Mouse (Mus musculus): Measurements from ENCODE around the gene Akirin2.
"Not testable (repeated sequence)": the region's sequence is repeated elsewhere in the genome, so short reads cannot be mapped to it uniquely, and the experiment has no call there.

Gene Akirin2

GRCm38 (mm10) chr4:34550748-34551097 lies at the start of gene Akirin2:
Gene Akirin2 (plus strand): TSS chr4:34550937.
- DNase-seq (ENCODE audit: low spot score in 2 of 2) = no peak

DNA sequence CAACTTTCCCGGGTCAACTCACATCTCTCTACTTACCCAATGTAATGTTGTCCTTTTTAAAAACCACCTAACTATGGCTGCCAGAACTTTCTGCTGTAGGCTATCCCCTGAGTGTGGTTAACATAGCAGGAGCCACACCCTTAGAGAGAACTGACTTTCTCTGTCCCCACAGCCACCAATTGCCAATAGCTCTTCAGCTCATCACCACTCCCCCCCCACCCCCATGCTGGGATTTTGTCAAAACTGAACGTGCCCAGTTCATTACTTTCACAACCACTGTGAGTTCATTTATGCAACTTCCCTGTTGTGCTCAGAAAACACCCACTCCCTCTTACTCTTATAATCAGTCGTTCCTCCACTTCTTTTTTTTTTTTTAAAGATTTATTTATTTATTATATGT lies 40.4 kb upstream of the Akirin2 start:
- DNase-seq (ENCODE audit: low spot score in 2 of 2) = no peak

DNA sequence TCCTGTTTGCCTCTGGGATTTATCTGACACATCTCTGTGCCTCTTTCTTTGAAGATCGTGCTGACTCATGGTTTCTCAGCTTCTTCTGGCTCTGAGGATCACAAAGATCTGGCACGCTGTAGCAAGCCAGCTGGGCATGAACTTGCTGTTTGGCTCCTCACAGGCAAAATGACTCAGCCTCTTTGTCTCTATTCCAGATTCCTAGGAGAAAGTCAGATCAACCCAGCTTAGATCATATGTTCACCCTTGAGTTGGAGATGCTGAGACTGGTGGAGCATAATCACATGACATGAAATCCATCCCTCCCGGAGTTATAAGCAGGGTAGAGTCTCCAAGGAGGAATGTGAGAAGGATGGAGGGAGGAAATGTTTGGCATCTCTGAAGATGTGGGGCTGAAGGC lies 27.9 kb upstream of the Akirin2 start:
- no peak for DNase-seq (ENCODE audit: low spot score in 2 of 2)

GRCm38 (mm10) chr4:34523586-34523985 lies 27.2 kb upstream of the Akirin2 start:
- DNase-seq (ENCODE audit: low spot score in 2 of 2) = no peak

DNA sequence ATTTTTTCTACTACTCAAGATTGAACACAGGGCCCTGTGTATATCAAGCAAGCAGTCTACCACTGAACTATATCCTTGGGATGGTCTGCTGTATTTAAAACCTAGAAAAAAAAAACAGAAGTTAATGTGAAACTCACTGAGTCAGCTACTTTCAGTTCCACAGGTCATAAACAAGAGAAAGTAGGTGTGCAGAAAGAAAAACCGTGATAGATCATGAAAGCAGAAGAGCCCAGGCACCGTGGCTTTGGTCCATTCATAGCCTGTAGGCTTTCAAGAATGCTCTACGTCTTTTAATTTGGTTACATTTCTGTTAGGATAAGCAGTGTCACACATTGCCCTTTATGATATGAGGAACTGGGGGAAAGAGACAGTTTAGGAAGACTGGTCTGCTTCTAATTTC lies 24.0 kb upstream of the Akirin2 start:
- DNase-seq (ENCODE audit: low spot score in 2 of 2) = no peak

DNA sequence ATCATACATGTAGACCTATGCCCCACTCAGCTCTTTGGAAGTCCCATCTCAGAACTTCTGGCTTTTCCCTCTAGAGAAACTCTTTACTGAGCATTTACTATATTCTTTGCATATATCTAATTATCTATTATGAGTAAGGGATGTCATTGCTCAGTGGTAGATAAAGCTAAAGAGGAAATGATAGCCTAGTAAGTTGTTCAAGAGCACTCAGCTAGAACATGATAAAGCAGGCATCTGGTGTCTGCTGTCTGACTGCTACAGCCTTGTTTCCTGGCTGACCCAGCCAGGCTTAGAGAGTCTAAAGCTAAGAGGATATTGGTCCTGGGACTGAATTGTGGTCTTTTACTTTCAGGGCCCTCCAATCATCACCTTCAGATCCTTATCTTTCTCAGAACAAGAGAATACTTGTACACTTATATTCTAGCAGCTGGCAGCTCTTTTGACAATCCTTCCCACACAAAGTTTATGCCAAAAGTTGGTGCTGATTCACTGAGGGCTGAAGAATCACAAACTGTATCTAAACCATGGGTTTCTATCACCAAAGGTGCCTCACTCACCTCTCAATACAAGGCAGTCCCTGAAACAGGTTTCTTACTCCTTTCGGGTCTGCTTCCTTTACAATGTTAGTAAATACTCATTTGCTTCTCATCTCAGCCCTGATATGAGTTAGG lies 22.2 kb upstream of the Akirin2 start:
- DNase-seq (ENCODE audit: low spot score in 2 of 2) = no peak

DNA sequence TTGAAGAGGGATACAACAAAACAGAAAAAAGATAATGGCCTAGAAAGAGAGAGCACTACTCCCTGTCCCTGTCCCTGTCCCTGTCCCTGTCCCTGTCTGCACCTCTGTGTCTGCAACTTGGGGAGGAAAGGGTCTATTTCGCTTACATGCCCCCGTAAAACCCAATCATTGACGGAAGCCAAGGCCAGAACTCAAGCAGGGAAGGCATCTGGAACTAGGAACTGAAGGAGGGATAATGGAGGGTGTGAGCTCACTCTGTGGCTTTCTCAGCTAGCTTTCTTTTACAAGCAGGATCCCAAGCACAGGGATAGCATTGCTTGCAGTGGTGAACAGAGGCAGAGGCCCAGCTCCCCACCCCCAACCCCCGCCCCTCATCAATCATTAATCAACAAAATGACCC lies 21.4 kb upstream of the Akirin2 start:
- DNase-seq (ENCODE audit: low spot score in 2 of 2) = no peak

GRCm38 (mm10) chr4:34529941-34530340 lies 20.8 kb upstream of the Akirin2 start:
- DNase-seq (ENCODE audit: low spot score in 2 of 2) = no peak

DNA sequence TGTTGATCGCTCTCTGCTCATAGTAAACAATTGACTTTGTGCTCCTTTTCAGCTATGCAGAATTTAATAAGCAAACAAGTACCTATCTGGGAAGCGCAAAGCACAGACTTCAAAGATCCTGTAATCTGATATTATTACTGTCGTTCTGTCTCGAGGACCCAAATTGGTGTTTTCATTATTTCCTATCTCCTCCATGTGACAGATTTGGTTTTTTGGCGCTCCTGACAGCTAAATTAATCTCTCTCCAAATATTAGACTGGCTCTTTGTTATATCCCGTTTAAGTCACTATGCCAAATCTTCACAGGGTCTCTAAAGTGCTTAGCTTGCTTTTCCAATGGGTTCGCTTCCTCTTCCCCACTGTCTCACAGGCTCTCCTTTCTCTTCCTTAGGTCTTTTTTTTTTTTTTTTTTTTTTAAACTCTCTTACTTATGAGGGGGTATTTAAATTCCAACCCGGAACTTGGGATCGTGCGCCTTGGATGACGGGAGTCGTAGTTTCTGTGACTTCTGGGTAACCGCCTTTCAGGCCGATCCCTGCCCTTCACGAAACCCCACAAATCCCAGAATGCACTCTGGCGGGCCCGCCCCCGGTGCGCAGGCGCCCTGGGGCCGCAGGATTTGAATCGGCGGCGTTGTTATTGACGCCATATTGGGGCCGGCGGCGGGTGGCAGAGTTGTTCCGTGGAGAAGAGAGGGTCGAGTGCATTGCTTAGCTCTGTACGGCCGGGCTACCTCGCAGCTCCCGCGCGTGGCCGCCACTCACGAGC lies 573 bp upstream of the Akirin2 start:
- peak; percentile 93 to 96 for DNase-seq (ENCODE audit: low spot score in 2 of 2)

DNA sequence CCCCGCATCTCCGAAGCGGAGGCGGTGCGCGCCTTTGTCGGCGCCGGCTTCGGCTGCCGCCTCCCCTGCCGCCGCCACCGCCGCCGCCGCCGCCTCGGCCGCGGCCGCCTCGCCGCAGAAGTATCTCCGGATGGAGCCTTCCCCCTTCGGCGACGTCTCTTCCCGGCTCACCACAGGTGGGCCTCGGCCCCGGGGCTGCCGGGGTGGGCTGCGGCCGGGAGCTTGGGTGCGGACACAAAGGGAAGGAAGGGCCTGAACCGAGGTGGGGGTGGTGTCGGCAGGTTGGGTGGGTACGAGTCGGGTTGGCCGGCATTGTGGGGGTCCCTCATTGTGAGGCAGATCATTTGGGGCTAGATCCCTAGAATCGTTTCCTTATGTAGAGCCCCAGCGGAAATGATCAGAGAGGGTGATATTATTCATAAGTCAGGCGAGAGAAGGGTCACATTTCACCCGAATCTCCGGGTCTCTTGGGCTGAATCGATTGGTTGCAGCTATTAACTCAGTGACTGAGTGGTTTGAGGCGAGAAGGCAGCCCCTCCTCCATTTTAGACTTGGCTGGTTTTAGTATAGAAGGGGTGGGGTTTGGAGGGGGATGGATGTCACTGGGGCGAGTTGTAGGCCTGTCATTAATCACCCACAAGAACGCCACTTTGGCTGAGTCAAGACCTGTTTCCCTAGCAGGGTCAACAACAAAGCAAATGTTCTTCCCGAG lies 517 bp downstream of the Akirin2 start:
- peak in 1 of 2 experiments; percentile 18 for DNase-seq (ENCODE audit: low spot score in 2 of 2)

DNA sequence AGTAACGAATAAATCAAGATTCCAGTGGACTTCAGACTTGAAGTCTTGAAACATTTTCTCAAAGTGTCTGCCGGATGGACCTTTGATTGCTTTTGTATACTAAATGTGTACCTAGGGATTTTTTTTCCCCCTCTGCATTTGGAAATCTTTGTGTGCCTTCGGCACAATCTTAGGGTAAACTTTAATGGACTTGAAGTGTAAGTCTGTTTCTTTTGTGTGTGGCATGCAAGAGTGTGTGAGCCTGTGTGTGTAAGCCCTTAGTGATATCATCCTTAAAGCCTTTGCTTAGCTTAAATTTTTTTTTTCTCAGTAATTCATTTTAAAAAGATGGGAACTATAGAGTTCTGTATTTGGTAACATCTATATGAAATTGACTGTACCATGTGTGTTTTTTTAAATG lies 1.2 kb downstream of the Akirin2 start:
- DNase-seq (ENCODE audit: low spot score in 2 of 2) = no peak

- DNase-seq (ENCODE audit: low spot score in 2 of 2) = no peak
These were observed 3.9 kb downstream of the Akirin2 start for GRCm38 (mm10) chr4:34554596-34554995.

DNA sequence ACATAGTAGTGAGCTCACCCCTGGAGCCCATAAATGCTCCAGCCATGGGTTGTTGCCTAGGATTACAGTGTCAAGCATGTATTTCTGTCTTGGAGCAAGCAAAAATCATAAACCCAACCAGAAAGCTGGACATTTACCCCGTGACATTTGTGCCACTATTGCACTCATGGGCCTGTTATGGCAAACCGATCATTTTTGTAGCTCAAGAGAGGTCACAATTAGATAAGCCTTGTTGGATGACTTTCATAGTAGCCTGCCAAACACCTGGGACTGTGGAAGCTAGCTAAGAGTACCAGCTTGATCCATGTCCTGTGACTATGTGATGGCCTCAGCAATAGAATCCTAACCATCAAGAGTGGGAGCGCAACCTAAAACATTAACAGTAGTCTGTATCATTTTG lies 4.9 kb downstream of the Akirin2 start:
- no peak for DNase-seq (ENCODE audit: low spot score in 2 of 2)

- DNase-seq (ENCODE audit: low spot score in 2 of 2) = no peak
These were observed 5.4 kb downstream of the Akirin2 start for GRCm38 (mm10) chr4:34556183-34556582.

DNA sequence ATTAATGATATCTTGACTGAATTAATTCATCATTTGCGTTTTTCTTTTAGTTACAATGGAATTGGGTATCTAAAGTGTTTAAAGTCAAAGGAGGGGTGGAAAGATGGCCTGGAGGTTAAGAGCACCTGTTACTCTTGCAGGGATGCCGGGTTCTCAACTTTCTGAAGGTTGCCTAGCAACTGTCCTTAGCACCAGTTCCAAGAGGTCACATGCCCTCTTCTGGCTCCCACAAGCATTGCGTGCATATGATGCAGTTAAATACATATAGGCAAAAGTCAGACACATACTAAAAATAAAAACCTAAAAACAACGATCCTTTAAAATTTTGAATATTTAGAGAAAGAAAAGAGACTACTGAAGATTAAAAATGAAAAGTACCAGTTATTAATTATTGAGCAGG lies 10.2 kb downstream of the Akirin2 start:
- DNase-seq (ENCODE audit: low spot score in 2 of 2) = no peak

GRCm38 (mm10) chr4:34566226-34566625 lies 15.5 kb downstream of the Akirin2 start:
- DNase-seq (ENCODE audit: low spot score in 2 of 2) = no peak

DNA sequence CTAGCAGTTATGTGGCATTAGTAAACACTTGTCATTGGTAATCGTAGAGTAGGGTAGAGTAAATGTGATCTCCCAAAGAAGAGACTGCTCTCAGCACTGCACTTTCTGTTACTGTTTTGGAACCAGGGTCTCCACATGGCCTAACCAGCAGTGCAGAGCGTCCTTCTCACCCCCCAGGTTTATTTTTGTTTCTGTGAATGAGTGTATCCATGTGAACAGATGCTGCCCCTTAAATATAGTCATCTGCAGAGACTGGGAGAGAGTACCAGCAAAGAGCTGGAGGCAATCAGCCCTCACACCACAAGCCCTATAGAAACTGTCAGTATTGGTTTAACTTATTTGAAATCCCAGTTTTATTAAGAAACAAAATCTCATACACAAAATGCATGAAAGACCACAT lies 22.1 kb downstream of the Akirin2 start:
- no peak for DNase-seq (ENCODE audit: low spot score in 2 of 2)

DNA sequence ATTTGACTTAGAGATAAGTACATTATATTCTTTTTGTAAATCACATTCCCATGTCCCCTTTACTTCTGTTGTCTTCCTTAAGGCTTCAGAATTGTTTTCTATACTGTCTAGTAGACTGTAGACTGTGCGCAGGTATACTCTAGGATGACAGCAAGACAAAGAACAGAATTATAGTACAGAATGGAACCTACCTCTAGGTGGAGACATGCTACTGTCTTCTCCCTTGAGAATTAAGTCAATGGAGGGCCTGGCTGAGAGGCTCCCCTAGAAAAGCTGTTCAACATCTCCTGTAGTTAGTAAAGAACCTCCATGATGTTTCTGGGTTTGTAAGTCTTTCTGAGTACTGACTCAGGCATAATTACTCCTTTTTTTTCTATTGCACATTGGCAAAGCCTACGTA lies 26.3 kb downstream of the Akirin2 start:
- DNase-seq (ENCODE audit: low spot score in 2 of 2) = no peak

DNA sequence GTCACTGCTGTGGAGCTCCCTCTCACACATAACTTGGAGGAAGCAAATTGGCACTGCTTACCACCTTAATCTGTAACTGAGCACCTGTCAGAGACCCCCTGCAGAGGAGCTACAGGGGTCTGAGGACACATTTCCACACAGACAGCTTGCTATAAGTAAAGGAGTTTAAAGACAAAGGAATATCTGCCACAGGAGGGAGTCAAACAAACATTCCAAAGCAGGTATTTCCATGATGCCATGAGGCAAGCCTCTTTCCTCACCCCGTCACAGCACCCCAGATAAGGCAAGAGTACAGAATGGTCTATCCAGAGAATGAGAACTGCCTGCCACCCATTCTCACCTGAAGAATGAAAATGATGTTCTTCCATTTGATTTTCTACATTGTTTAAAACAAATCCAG lies 28.5 kb downstream of the Akirin2 start:
- DNase-seq (ENCODE audit: low spot score in 2 of 2) = no peak

GRCm38 (mm10) chr4:34581489-34581888 lies 30.8 kb downstream of the Akirin2 start:
- not testable (repeated sequence) for DNase-seq (ENCODE audit: low spot score in 2 of 2)

GRCm38 (mm10) chr4:34581990-34582389 lies 31.3 kb downstream of the Akirin2 start:
- DNase-seq (ENCODE audit: low spot score in 2 of 2) = no peak

DNA sequence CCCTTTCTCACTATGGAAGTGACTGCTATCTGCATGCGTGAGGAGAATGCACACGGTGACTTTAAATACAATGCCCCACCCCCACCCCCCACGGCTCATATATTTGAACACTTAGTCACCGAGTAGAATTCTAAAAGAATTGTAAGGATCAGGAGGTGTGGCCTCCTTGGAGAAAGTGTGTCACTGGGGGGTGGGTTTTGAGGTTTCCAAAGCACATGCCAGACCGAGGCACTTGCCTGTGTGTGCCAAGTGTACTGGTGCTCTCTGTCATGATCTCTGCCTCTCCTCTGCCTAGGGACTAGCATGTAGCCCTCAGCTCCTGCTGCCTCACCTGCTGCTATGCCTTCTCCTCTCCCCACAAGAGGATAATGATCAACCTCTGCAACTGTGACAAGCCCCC lies 31.7 kb downstream of the Akirin2 start:
- no peak for DNase-seq (ENCODE audit: low spot score in 2 of 2)

DNA sequence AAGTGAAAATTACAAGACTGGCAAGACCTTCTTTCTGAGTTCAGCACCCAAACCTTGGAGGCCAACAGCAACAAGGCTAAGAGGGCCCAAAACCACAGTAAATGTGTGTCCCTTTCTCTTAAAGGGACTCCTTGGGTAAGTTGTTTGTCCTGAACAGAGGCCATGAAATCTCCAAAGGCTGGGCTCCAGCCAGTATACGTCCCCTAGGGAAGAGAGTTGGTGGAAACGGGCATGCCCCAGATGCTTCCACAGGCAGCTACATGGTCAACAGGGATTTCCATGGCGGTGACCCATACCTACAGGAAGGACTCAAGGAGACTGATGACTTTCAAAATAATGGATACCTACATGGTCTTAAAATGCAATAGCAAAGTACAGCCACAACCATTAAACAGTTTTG lies 32.7 kb downstream of the Akirin2 start:
- no peak for DNase-seq (ENCODE audit: low spot score in 2 of 2)

Data from frontal cortex, postnatal 25 days (tissue).